In genomic region chrX:134609472-134609871, GRCm38 (mm10) we compare ENCODE assay signal across 9 mouse cellular contexts. TPM values are rescaled to one million over a fixed set of nuclear protein-coding genes. Genes with fewer than 3 reads are reported as not detected.
DNase-seq lines count a peak whose midpoint lies in the region; ATAC-seq lines count a peak whose summit lies in the region.
"Had no signal": no experiment of that assay in that cellular context is flagged by ENCODE, and none has a peak within 500 bp of the region (broad histone marks: within the 10 kb centered on the region; RNA-seq: fewer than 3 reads in every experiment).

No protein-coding gene starts in this region.

- DNase-seq in heart, postnatal 14 days, result peak; percentile 3 to 20
- DNase-seq in heart, postnatal 36 days, result no peak
- peak; percentile 13 to 18 for DNase-seq in spleen, postnatal 36 days (ENCODE audit: low spot score in 2 of 2)
- DNase-seq in spleen, adult 12 weeks (ENCODE audit: low spot score), result no peak
- DNase-seq in natural killer cell, adult 2 months (ENCODE audit: low spot score in 2 of 2), result no peak
- no peak for DNase-seq in yolk sac, embryonic 10.5 days (ENCODE audit: low spot score)
- DNase-seq in gastrocnemius, postnatal 4 days (ENCODE audit: low spot score in 2 of 2), result no peak
- DNase-seq: gastrocnemius, postnatal 36 days had no signal

- intact Hi-C loops in heart, postnatal 14 days (cut with DNase I), result loop anchor here (10.0 kb wide), 1 partner anchor 145 kb away; the partner anchor contains the start of genes Armcx3 and Armcx6
- intact Hi-C loops in heart, postnatal 36 days (cut with DNase I), result loop anchor here (5.0 to 10.0 kb wide), 2 partner anchors 145 to 303 kb away; partner anchors contain the start of genes Armcx3 and Armcx6

- ATAC-seq in granulocyte monocyte progenitor cell, adult 5-6 weeks (replicated peaks; ENCODE audit: poor library complexity, severe bottlenecking), result 0 out of 2 replicates have a peak, but pooled peaks have one; percentile 30

RNA-seq across cellular contexts. Expression of gene Hnrnph2, which starts 8.5 kb away (rescaled TPM):
- 10 to 100 TPM; 75.7 to 76.5 TPM for total RNA-seq in heart, postnatal 14 days (2021)
- total RNA-seq in heart, postnatal 36 days (2021), result 10 to 100 TPM; 66.8 to 71.8 TPM
- 69.4 and 83.7 TPM in 2 replicates for total RNA-seq in granulocyte monocyte progenitor cell, adult 5-6 weeks (2014; fragmentation: Nextera tagmentation)
- total RNA-seq in granulocyte monocyte progenitor cell, adult 5-6 weeks (2017), result 155 and 165 TPM in 2 replicates
- total RNA-seq in gastrocnemius, postnatal 4 days (2021), result 10 to 100 TPM; 75.2 to 82.0 TPM

RNA-seq across cellular contexts. Expression of gene Gla, which starts 8.5 kb away (rescaled TPM):
- total RNA-seq in heart, postnatal 14 days (2021), result 1 to 10 TPM; 1.7 to 1.9 TPM
- total RNA-seq in heart, postnatal 36 days (2021), result 1 to 10 TPM; 1.4 to 1.9 TPM
- 9.2 and 14.5 TPM in 2 replicates for total RNA-seq in granulocyte monocyte progenitor cell, adult 5-6 weeks (2014; fragmentation: Nextera tagmentation)
- total RNA-seq in granulocyte monocyte progenitor cell, adult 5-6 weeks (2017), result 19.7 and 24.1 TPM in 2 replicates
- total RNA-seq in gastrocnemius, postnatal 4 days (2021), result 1 to 10 TPM; 2.4 to 2.9 TPM

RNA-seq across cellular contexts. Expression of gene Rpl36a, which starts 24.0 kb away (rescaled TPM):
- total RNA-seq in heart, postnatal 14 days (2021), result 100 to 1,000 TPM; 131 to 137 TPM
- total RNA-seq in heart, postnatal 36 days (2021), result 100 to 1,000 TPM in 1 of 2 experiments, 10 to 100 TPM in 1; 99.3 to 127 TPM
- total RNA-seq in granulocyte monocyte progenitor cell, adult 5-6 weeks (2014; fragmentation: Nextera tagmentation), result 2,214 and 2,262 TPM in 2 replicates
- total RNA-seq in granulocyte monocyte progenitor cell, adult 5-6 weeks (2017), result 3,336 and 5,531 TPM in 2 replicates
- total RNA-seq in gastrocnemius, postnatal 4 days (2021), result 100 to 1,000 TPM; 345 to 347 TPM

RNA-seq across cellular contexts. Expression of gene Btk, which starts 26.1 kb away (rescaled TPM):
- 1 to 10 TPM in 1 of 2 experiments, under 1 TPM in 1; 0.88 to 1.5 TPM for total RNA-seq in heart, postnatal 14 days (2021)
- total RNA-seq in heart, postnatal 36 days (2021), result 1 to 10 TPM; 1.1 to 1.3 TPM
- 47.3 and 62.5 TPM in 2 replicates for total RNA-seq in granulocyte monocyte progenitor cell, adult 5-6 weeks (2014; fragmentation: Nextera tagmentation)
- 62.3 and 64.4 TPM in 2 replicates for total RNA-seq in granulocyte monocyte progenitor cell, adult 5-6 weeks (2017)
- 1 to 10 TPM; 1.6 to 2.0 TPM for total RNA-seq in gastrocnemius, postnatal 4 days (2021)

Comparison
In these comparisons a context has a peak if more than half of its experiments do, and no peak if none do; other contexts are left out.
1. DNase-seq: peak in heart, postnatal 14 days (2 of 2) and spleen, postnatal 36 days (2 of 2); none in heart, postnatal 36 days (0 of 2), spleen, adult 12 weeks (single experiment), natural killer cell, adult 2 months (0 of 2), yolk sac, embryonic 10.5 days (single experiment) and gastrocnemius, postnatal 4 days (0 of 2).
2. RNA of gene Rpl36a, which starts 24.0 kb away (total RNA-seq): 2,214 to 5,531 TPM in granulocyte monocyte progenitor cell, adult 5-6 weeks; 345 to 347 TPM in gastrocnemius, postnatal 4 days, 131 to 137 TPM in heart, postnatal 14 days and 99.3 to 127 TPM in heart, postnatal 36 days; every median in the first group is over 4 times any median in the second.